Mouse (Mus musculus): ENCODE measurements around the gene Pgs1. TPM values are rescaled to one million over a fixed set of nuclear protein-coding genes. Genes with fewer than 3 reads are reported as not detected.

Pgs1 gene
- total and polyA plus RNA-seq, 3 experiments, result 38.1 to 60.5 (median 50.8) TPM

DNA sequence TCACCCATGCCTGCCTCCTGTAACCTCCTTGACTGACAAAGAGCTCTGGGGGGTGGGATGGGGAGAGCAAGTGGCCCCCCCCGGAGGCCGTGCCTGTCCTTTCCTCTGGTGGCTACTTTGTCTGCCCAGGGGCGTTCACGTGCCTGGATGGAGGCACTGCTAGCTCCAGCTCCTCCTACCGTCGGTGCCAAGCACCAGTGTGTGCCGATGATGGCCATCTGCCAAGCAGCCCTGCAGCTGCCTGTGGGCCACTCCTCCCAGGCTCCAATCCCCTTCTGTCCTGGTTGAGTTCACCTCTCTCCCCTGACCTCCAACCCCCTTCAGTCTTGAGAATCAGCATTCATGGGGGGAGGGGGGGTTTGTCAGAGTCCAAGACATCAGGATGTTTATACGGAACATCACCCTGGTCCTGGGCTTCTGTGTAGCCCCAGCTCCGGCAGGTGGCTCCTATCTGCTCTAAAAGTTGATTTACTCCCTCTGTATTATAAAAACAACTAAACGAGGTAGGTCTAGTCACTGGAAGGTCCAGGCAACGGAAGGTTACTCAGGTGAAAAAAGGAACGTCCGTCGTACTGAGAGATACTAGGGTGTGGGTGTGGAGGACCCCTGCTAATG lies 57.3 kb downstream of the Pgs1 start:
- Histone ChIP-seq H3K9me3 (replicated peaks; ENCODE audit: low read length) (peaks cover 28% of the 10 kb centered on the region), H3K27ac (ENCODE audit: insufficient read depth, low read depth) (no peak overlapping the region), H3K9ac (ENCODE audit: insufficient read depth, low read depth) (no peak overlapping the region), H3K4me3 (replicated peaks in 1 of 3; ENCODE audit: low read depth in 2 of 3, low read length in 2 of 3, poor library complexity in 1 of 3) (no peak overlapping the region), H3K36me3 (replicated peaks in 1 of 2; ENCODE audit: control insufficient read depth in 1 of 2, insufficient read depth in 1 of 2, low read length in 1 of 2) (no peaks in the 10 kb centered on the region), H3K4me1 (ENCODE audit: control insufficient read depth in 1 of 2, insufficient read depth in 2 of 2) (peaks cover 4 to 8% of the 10 kb centered on the region in 2 experiments; a peak in 3 of 4 replicates), H3K4me2 (ENCODE audit: insufficient read depth, low read depth, poor library complexity, severe bottlenecking) (no peak overlapping the region), H3K27me3 (replicated peaks) (peaks cover 41% of the 10 kb centered on the region), H3K79me2 (replicated peaks; ENCODE audit: control insufficient read depth, extremely low read depth, insufficient read depth, poor library complexity, severe bottlenecking) (no peaks in the 10 kb centered on the region)
- no peak for DNase-seq (ENCODE audit: extremely low read depth)
- in situ Hi-C loops (cut with MboI; ENCODE audit: low pct_ligation_motif_present, low pct_unique_long_range_greater_than_20kb, low sequenced_read_pairs) (no loop called here), dilution Hi-C loops (cut with MboI; ENCODE audit: extremely low pct_ligation_motif_present, extremely low pct_unique_long_range_greater_than_20kb, low sequenced_read_pairs) (no loop called here)
- peak; percentile 34; the same call in 1 of the 2 replicates for TF ChIP-seq BHLHE40 (IDR thresholded peaks at IDR 0.05; ENCODE audit: low read depth, low read length)
- no peak for TF ChIP-seq NELFE (IDR thresholded peaks at IDR 0.05; ENCODE audit: low read depth, low read length)

DNA sequence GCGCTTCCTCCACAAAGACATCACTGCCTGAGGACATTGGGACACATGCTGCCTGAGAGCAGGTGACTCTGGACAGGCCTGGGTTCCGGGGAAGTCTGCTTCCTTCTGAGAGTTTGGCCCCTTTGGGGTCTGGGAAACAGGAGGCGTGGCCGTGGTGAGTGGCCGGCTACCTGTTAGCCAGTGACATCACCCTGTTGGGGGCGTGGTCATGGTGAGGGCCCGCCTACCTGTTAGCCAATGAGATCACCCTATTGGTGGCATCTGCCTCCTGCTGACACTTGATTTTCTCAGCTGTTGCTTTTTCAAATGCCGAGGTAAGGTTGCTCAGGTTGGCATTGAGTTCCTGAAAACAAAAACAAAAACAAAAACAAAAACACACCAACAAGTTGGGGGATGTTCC lies 63.5 kb downstream of the Pgs1 start:
- H3K9me3 ChIP-seq (replicated peaks; ENCODE audit: low read length), result peaks cover 25% of the 10 kb centered on the region
- H3K4me1 ChIP-seq (ENCODE audit: control insufficient read depth in 1 of 2, insufficient read depth in 2 of 2), result peaks cover 9 to 13% of the 10 kb centered on the region in 2 experiments
- no peak for DNase-seq (ENCODE audit: extremely low read depth)
- H3K27me3 ChIP-seq (replicated peaks), result peaks cover 57% of the 10 kb centered on the region
- no peak overlapping the region for H3K4me3 ChIP-seq (replicated peaks in 1 of 3; ENCODE audit: low read depth in 2 of 3, low read length in 2 of 3, poor library complexity in 1 of 3)
- no peak overlapping the region for H3K27ac ChIP-seq (ENCODE audit: insufficient read depth, low read depth)
- dilution Hi-C loops (cut with MboI; ENCODE audit: extremely low pct_ligation_motif_present, extremely low pct_unique_long_range_greater_than_20kb, low sequenced_read_pairs) (no loop called here), in situ Hi-C loops (cut with MboI; ENCODE audit: low pct_ligation_motif_present, low pct_unique_long_range_greater_than_20kb, low sequenced_read_pairs) (no loop called here)
- no peak overlapping the region for H3K9ac ChIP-seq (ENCODE audit: insufficient read depth, low read depth)
- TF ChIP-seq SMC3 (IDR thresholded peaks at IDR 0.05; ENCODE audit: low read depth, low read length), result no peak
- no peak for TF ChIP-seq JUND (conservative IDR thresholded peaks at IDR 0.05; ENCODE audit: low read depth, low read length)
- TF ChIP-seq ELF1 (IDR thresholded peaks at IDR 0.05; ENCODE audit: low read depth, low read length), result no peak
- H3K4me2 ChIP-seq (ENCODE audit: insufficient read depth, low read depth, poor library complexity, severe bottlenecking), result no peak overlapping the region
- no peaks in the 10 kb centered on the region for H3K36me3 ChIP-seq (replicated peaks in 1 of 2; ENCODE audit: control insufficient read depth in 1 of 2, insufficient read depth in 1 of 2, low read length in 1 of 2)
- no peaks in the 10 kb centered on the region for H3K79me2 ChIP-seq (replicated peaks; ENCODE audit: control insufficient read depth, extremely low read depth, insufficient read depth, poor library complexity, severe bottlenecking)

DNA sequence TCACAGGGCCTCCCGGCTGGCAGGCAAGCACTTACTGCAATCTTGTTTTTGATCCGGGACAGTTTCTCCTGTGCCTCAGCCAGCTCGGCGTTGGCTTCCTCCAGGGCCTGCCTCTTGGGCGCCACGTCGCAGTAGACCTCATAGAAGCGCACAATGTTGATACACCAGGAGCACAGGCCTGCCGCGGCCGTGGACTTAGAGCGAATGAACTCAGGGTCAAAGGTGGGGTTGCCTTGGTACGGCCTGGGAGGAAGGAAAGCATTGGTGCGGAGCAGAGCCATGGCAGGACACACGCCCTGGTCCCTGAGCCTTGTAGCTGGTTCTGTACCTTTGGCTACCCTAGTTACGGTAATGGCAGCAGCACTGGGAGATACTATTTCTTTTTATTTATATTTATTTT lies 64.1 kb downstream of the Pgs1 start:
- no peaks in the 10 kb centered on the region for H3K79me2 ChIP-seq (replicated peaks; ENCODE audit: control insufficient read depth, extremely low read depth, insufficient read depth, poor library complexity, severe bottlenecking)
- H3K4me2 ChIP-seq (ENCODE audit: insufficient read depth, low read depth, poor library complexity, severe bottlenecking), result no peak overlapping the region
- dilution Hi-C loops (cut with MboI; ENCODE audit: extremely low pct_ligation_motif_present, extremely low pct_unique_long_range_greater_than_20kb, low sequenced_read_pairs), result no loop called here
- H3K9ac ChIP-seq (ENCODE audit: insufficient read depth, low read depth), result no peak overlapping the region
- no peak overlapping the region for H3K4me3 ChIP-seq (replicated peaks in 1 of 3; ENCODE audit: low read depth in 2 of 3, low read length in 2 of 3, poor library complexity in 1 of 3)
- peaks cover 59% of the 10 kb centered on the region for H3K27me3 ChIP-seq (replicated peaks)
- no peak for DNase-seq (ENCODE audit: extremely low read depth)
- no peaks in the 10 kb centered on the region for H3K36me3 ChIP-seq (replicated peaks in 1 of 2; ENCODE audit: control insufficient read depth in 1 of 2, insufficient read depth in 1 of 2, low read length in 1 of 2)
- no peak overlapping the region for H3K27ac ChIP-seq (ENCODE audit: insufficient read depth, low read depth)
- H3K9me3 ChIP-seq (replicated peaks; ENCODE audit: low read length), result peaks cover 25% of the 10 kb centered on the region
- peaks cover 9 to 13% of the 10 kb centered on the region in 2 experiments for H3K4me1 ChIP-seq (ENCODE audit: control insufficient read depth in 1 of 2, insufficient read depth in 2 of 2)
- in situ Hi-C loops (cut with MboI; ENCODE audit: low pct_ligation_motif_present, low pct_unique_long_range_greater_than_20kb, low sequenced_read_pairs), result no loop called here
- TF ChIP-seq CTCF (conservative IDR thresholded peaks at IDR 0.05 in 1 of 2, IDR thresholded peaks at IDR 0.05 in 1 of 2; ENCODE audit: low read depth in 2 of 2, low read length in 2 of 2) (no peak), ETS1 (conservative IDR thresholded peaks at IDR 0.05; ENCODE audit: low read depth, low read length) (no peak), USF2 (conservative IDR thresholded peaks at IDR 0.05; ENCODE audit: low read depth, low read length) (no peak), MXI1 (IDR thresholded peaks at IDR 0.05; ENCODE audit: low read depth, low read length) (no peak), NELFE (IDR thresholded peaks at IDR 0.05; ENCODE audit: low read depth, low read length) (no peak), ZKSCAN1 (IDR thresholded peaks at IDR 0.05; ENCODE audit: borderline replicate concordance, low read depth, low read length) (no peak), UBTF (IDR thresholded peaks at IDR 0.05; ENCODE audit: low read depth, low read length) (no peak), MEF2A (IDR thresholded peaks at IDR 0.05; ENCODE audit: borderline replicate concordance, low read depth, low read length) (no peak), E2F4 (IDR thresholded peaks at IDR 0.05; ENCODE audit: insufficient replicate concordance, low read depth, low read length) (no peak), POLR2A (IDR thresholded peaks at IDR 0.05; ENCODE audit: low read depth, low read length) (no peak), MAZ (IDR thresholded peaks at IDR 0.05; ENCODE audit: low read depth, low read length) (no peak)
